Mouse (Mus musculus): ENCODE measurements around the gene 9430015G10Rik.

DNA sequence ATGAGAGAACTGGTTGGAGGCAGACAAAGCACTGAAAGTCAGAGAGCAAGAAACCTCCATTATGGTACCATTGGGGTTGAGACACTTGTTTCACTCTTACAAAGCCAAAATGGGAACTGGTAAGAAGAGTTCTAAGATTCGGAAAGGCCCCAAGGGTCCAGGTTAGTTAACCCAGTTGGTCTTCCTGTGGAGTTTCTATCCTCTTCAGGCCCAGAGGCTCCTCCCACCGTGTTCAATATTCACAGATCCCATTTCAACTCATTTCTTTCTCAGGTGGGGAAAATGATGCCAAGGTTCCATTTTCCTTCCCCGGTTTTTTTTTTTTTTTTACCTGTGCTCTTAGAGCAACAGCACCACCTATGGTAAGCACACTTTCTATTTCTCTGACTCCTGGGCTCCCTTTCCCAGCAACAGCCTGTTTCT, 8.3 kb upstream of the 9430015G10Rik start:
- TF ChIP-seq CTCF (IDR thresholded peaks at IDR 0.05; ENCODE audit: borderline replicate concordance, insufficient read depth, low read depth, low read length) (no peak), POLR2A (IDR thresholded peaks at IDR 0.05; ENCODE audit: borderline replicate concordance, insufficient read depth, low read length) (no peak)
